Mouse (Mus musculus): ENCODE data around the gene Mmgt2. TPM values are rescaled to one million over a fixed set of nuclear protein-coding genes. Genes with fewer than 3 reads are reported as not detected.
"Not testable (repeated sequence)": the region's sequence is repeated elsewhere in the genome, so short reads cannot be mapped to it uniquely, and the experiment has no call there.

The Mmgt2 gene
- total RNA-seq, 2 experiments from 2014 or later = 23.5 to 25.8 TPM

DNA sequence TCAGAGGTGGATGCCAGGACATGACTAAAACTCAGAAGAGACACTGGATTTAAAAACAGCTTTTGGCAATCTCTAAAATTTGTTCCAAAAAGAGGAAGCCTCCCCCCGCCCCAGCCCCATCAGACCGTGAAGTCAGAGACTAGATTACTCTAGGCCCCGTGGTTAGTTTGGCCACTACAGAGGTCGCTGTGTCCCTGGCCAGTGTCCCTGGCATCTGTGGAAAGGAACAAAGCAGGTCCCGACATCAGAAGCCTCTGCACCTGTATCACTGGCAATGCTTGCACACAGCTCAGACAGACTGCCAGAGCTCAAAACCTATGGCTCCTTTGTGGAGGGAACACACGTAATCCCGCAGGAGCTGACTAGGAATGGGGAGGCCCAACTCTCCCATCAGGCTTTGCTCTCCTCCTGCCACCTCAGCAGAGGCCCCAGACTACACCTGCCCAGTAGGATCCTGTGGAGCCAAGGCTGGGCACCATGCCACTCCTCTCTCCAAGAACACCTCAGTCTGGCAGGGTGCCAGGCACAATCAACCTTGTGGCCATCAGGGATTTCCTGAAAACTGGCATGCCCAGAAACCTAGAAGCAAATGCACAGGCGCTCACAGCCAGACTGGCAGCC lies 5.3 kb upstream of the Mmgt2 start:
- intact Hi-C loops (cut with DNase I) = no loop called here
- peak in 1 of 2 experiments; percentile 65 for DNase-seq (ENCODE audit: extremely low spot score in 1 of 2, low spot score in 2 of 2)

- DNase-seq (ENCODE audit: extremely low spot score in 1 of 2, low spot score in 2 of 2) = no peak
- intact Hi-C loops (cut with DNase I) = no loop called here
These were observed 4.6 kb upstream of the Mmgt2 start for GRCm38 (mm10) chr11:62643681-62644363.

DNA sequence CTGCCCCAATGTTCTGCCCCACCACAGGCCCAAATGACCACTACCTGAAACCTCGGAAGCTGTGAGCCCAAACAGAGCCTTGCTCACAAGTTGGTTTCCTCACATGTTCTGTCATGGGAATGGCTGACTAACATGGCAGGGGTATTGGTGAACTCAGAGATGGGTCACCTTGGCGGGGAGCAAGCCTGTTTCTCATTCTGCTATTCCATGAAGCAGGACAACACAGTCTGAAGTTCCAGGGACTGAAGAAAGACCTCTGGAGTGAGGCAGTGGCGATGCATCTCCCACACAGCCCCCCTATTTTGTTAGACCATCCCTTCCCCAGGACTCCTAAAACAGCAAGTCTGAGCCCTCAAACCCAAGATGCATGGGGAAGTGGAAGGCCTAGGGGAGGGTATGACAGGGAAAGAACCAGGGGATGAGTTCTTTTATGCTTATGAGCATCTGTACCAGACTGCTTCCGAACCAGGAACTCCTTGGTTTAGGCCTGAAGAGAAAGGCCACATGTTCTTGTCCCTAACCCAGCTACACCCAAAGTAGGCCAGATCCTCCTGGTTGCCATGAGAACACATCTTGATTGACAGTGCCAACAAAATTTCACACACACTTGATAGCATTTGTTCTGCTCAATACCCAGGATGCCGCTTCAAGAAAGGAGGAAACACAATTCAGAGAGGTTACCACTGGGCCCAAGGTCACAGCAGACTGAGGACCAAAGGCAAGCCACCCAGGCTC lies 3.7 kb upstream of the Mmgt2 start:
- no peak for DNase-seq (ENCODE audit: extremely low spot score in 1 of 2, low spot score in 2 of 2)
- intact Hi-C loops (cut with DNase I) = no loop called here

- intact Hi-C loops (cut with DNase I) = no loop called here
- peak in 1 of 2 experiments; percentile 42 for DNase-seq (ENCODE audit: extremely low spot score in 1 of 2, low spot score in 2 of 2)
These were observed 3.2 kb upstream of the Mmgt2 start for GRCm38 (mm10) chr11:62645337-62645675.

DNA sequence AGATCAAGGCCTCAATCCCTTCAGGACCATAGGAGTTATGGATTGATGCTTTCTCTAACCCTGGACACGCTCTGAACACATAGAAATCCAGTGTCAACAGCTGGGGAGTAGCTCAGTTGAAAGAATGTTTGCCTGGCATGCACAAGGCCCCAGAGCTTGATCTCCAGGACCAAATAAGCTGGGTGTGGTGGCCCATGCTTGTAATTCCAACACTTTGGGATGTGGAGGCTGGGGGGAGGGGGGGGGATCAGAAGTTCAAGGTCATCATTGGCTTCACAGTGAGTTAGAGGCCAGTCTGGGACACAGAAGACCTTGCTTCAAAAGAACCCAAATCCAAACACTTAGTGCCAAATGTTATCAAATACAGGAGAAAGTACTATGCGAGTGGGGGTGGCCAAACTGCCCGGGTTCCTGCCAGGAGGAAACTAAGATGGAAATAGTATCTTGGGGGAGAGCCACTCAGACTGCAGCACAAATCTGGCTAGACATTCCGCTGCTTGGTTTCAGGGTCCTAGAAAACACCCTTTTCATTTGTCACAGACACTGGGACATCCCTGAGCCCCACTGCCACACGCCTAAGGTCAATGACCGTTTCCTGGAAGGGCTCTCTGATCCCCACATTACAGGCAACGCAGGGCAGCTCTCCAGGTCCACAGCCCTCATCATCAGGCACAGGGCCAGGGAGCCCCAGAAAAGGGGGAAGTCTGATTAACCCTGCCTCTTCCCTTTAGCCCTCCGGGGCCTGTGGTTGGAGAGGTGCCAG lies 2.6 kb upstream of the Mmgt2 start:
- DNase-seq (ENCODE audit: extremely low spot score in 1 of 2, low spot score in 2 of 2) = peak in 1 of 2 experiments; percentile 81
- intact Hi-C loops (cut with DNase I) = no loop called here

DNA sequence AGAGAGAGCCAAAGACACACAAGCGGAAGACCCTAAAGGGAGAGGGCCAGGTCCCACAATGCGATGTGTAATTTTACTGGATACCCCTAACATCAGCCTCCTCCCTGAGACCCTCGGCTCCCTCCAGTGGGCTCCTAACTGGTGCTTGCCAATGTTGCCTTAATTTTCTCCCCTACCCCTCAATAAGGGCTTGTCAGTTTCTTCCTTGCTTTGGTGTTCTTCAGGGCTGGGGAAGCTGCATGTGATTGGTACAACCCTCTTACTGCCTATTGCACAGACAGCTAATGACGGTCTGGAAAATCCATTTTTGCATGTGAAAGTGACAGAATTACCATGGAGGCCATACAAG lies 2.0 kb upstream of the Mmgt2 start:
- intact Hi-C loops (cut with DNase I) = no loop called here
- no peak for DNase-seq (ENCODE audit: extremely low spot score in 1 of 2, low spot score in 2 of 2)

DNA sequence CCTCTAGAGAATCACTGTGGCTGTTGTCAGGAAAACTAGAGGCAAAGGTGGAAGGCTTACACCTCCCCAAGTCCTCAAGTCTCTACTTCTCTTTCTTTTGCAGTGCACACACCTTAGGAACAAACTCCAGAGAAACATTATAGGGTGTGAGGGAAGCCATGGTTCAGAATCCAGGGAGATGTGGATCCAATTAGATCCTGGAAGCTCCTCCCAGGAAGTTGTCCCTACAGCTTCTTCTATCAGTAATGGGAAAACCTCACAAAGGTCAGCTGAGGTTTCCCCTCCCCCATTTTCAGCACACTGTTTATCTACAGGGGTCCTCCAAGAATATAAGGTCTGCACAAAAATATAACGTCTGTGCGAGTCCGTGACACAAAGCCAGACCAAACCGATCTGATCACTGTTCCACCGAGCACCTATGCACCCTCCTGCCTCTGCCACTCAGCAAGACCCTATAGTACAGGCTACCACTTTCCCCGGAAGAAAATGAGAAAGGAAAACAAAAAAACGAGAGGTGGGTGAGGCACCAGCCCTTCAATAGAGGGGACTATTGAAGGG lies 1.4 kb upstream of the Mmgt2 start:
- intact Hi-C loops (cut with DNase I) = no loop called here
- DNase-seq (ENCODE audit: extremely low spot score in 1 of 2, low spot score in 2 of 2) = no peak

GRCm38 (mm10) chr11:62647661-62648590 lies 538 bp upstream of the Mmgt2 start, which contains the start of gene Lrrc75a:
TSS of gene Lrrc75a (minus strand) at chr11:62648523.
- peak in 1 of 2 experiments; percentile 60 for DNase-seq (ENCODE audit: extremely low spot score in 1 of 2, low spot score in 2 of 2)

GRCm38 (mm10) chr11:62649803-62650202 lies 1.3 kb downstream of the Mmgt2 start:
- intact Hi-C loops (cut with DNase I) = loop anchor here (2.0 kb wide), 1 partner anchor 37 kb away; no protein-coding TSS in a partner anchor
- DNase-seq (ENCODE audit: extremely low spot score in 1 of 2, low spot score in 2 of 2) = not testable (repeated sequence)

More at GRCm38 (mm10) chr11:62647661-62648590, 538 bp upstream of the Mmgt2 start, which contains the start of gene Lrrc75a:
- intact Hi-C loops (cut with DNase I) = loop anchor here (2.0 kb wide), 1 partner anchor 35 kb away; no protein-coding TSS in a partner anchor

DNA sequence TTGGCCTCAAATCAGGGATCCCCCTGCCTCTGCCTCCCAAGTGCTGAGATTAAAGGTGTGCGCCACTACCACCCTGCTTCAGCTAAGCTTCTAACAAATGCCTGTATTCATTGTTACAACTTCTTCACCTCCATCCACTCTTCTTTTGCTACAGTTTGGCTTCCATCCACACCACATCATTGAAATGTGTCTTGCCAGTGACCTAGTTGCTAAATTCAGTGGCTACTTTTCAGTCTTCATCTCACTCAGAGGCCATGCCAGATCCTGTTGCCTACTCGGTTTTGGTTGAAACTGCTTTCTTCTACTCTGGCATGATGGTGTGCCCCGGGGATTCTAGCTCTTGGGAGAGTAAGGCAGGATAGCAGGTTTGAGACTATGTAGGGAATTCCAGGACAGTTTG lies 3.1 kb downstream of the Mmgt2 start:
- no peak for DNase-seq (ENCODE audit: extremely low spot score in 1 of 2, low spot score in 2 of 2)

DNA sequence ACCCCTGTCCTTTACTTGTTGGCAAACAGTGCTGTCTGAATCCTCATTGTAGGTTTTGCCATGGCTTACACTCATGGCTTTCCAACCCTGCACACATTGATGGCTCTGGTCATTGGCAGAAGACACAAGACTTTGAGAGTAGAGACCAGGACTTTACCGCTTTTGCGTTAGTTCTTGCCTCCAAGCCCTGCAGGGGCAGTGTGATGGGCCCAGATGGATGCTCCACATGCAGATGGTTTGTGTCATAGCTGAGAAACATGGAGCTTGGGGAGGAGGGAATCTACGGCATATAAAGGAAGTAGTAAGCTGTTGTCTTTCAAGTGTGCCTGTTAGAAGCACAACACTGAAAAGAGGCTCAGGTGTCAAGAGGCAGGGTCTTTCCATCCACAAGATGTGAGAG lies 3.6 kb downstream of the Mmgt2 start:
- no peak for DNase-seq (ENCODE audit: extremely low spot score in 1 of 2, low spot score in 2 of 2)
- intact Hi-C loops (cut with DNase I) = no loop called here

More for the DNA sequence above, 3.1 kb downstream of the Mmgt2 start:
- intact Hi-C loops (cut with DNase I) = no loop called here

- intact Hi-C loops (cut with DNase I) = no loop called here
- DNase-seq (ENCODE audit: extremely low spot score in 1 of 2, low spot score in 2 of 2) = no peak
These were observed 12.4 kb downstream of the Mmgt2 start for GRCm38 (mm10) chr11:62660885-62661284.

DNA sequence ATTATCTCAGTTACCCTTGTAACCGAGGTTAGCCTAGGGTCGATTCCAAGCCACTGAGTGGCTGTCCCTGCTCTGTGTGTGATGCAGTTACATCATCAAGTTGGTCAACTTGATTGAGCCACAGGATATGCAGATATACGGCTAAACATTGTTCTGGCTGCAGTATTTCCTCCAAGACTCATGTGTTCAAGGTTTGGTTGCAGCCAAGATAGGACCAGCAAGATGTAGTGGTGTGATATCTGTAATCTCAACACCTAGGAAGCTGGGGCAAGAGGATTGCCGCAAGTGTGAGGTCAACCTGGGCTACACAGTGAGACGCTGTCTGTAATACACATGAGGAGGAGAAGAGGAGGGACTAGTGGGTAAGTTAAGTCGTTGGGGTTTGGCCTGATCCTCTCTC lies 15.8 kb downstream of the Mmgt2 start:
- intact Hi-C loops (cut with DNase I) = no loop called here
- no peak for DNase-seq (ENCODE audit: extremely low spot score in 1 of 2, low spot score in 2 of 2)

GRCm38 (mm10) chr11:62668986-62669385 lies 20.5 kb downstream of the Mmgt2 start:
- intact Hi-C loops (cut with DNase I) = no loop called here
- DNase-seq (ENCODE audit: extremely low spot score in 1 of 2, low spot score in 2 of 2) = no peak

- intact Hi-C loops (cut with DNase I) = no loop called here
- DNase-seq (ENCODE audit: extremely low spot score in 1 of 2, low spot score in 2 of 2) = peak in 1 of 2 experiments; percentile 31
These were observed 21.0 kb downstream of the Mmgt2 start for GRCm38 (mm10) chr11:62669471-62669870.

DNA sequence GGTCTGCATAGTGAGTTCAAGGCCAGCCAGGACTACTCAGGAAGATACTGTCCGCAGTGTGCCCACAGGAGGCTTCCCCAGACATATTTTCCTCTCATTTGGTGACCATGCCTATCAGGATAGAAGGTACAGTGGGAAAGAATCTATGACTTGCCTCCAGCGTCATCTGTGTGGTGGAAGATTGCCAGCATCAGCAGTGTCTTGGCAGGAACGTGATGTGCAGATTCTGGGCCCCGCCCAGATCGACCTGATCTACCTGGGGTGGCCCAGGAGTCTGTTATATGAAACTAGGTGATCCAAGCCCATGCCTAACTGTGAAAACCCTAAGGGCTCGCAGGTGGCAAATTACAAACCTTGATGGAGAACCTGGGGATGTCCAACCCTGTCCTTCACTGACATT lies 21.5 kb downstream of the Mmgt2 start:
- DNase-seq (ENCODE audit: extremely low spot score in 1 of 2, low spot score in 2 of 2) = peak in 1 of 2 experiments; percentile 40
- intact Hi-C loops (cut with DNase I) = no loop called here

DNA sequence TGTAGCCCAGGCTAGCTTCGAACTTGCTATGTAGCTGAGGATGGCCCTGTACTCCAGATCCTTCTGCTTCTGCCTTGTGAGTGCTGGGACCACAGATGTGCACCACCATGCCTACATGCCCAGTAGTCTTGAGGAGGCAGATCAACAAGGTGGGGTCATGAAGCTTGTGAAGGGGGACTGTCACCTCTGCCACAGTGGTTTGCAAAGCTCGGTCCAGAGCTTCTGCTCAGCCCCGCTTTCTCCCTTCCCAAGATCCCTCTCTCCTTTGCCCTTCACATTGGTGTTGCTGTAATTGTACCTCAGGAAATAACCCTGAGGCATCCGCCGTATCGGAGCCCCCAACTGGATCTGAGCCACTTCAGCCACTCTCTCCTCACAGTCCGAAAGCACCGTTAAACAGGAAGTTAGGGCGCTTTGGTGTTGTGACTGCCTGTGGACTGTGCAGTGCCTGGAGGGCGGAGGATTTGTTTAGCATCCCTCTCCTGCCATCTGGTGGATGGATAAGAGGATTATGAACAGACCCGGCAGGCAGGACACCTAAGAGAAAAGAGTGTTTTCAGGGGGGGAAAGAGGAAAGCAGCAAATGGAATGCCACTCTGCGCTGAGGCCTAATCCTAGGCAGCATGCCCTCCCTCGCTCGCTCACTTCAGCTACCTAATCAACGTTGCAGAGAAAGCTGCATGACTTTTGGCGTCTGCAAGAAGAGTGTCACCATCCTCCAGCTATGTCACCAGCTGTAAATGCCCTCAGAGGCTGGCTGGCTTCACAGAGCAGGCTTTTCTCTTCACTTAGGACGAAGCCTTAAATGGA lies 27.2 kb downstream of the Mmgt2 start:
- peak; percentile 75 to 82 for DNase-seq (ENCODE audit: extremely low spot score in 1 of 2, low spot score in 2 of 2)
- intact Hi-C loops (cut with DNase I) = loop anchor here (1.0 kb wide), 1 partner anchor 62 kb away; no protein-coding TSS in a partner anchor
